Mouse (Mus musculus) liver, postnatal 0 days (tissue): Measurements from ENCODE around the gene Sh2b2. TPM values are rescaled to one million over a fixed set of nuclear protein-coding genes. Genes with fewer than 3 reads are reported as not detected.

ENCODE experiments used
- ATAC-seq: fragments of 200-750 bp; cut with Nextera tagmentation; 2 replicates; pipeline ENCODE4 v1.8.0; 2017; ENCODE audit warnings: mild to moderate bottlenecking, moderate library complexity
- DNase-seq: peaks from one replicate; pipeline ENCODE4 v3.0.0-alpha.2; 2016
- H3K27ac ChIP-seq: fragments of 300-500 bp; sonication (generic); 2 replicates; pipeline ENCODE4 v1.5.1; 2014; ENCODE audit warnings: antibody characterized with exemption, moderate library complexity, mild to moderate bottlenecking, low read depth
- H3K27me3 ChIP-seq: fragments of 300-500 bp; sonication (generic); 2 replicates; pipeline ENCODE4 v1.6.1; 2014; ENCODE audit warnings: low read length, control low read depth, mixed read lengths; ENCODE audit not compliant: insufficient read depth
- H3K36me3 ChIP-seq: fragments of 300-500 bp; sonication (generic); replicated peaks from 2 replicates; pipeline ENCODE4 v1.6.1; 2014; ENCODE audit warnings: mild to moderate bottlenecking, control low read depth, low read length, moderate library complexity, mixed read lengths; ENCODE audit not compliant: insufficient read depth
- H3K4me1 ChIP-seq: fragments of 300-500 bp; sonication (generic); 2 replicates; pipeline ENCODE4 v1.6.1; 2014; ENCODE audit warnings: antibody characterized with exemption, mild to moderate bottlenecking, control low read depth; ENCODE audit not compliant: insufficient read depth
- H3K4me2 ChIP-seq: fragments of 300-500 bp; sonication (generic); 2 replicates; pipeline ENCODE4 v1.6.1; 2014; ENCODE audit warnings: low read depth, mild to moderate bottlenecking, low read length, moderate library complexity, mixed read lengths
- H3K4me3 ChIP-seq: fragments of 300-500 bp; sonication (generic); 2 replicates; pipeline ENCODE4 v1.5.1; 2014; ENCODE audit warnings: low read depth, low read length
- H3K9ac ChIP-seq: fragments of 300-500 bp; sonication (generic); replicated peaks from 2 replicates; pipeline ENCODE4 v1.6.1; 2014; ENCODE audit warnings: mild to moderate bottlenecking, moderate library complexity
- H3K9me3 ChIP-seq: fragments of 300-500 bp; sonication (generic); 2 replicates; pipeline ENCODE4 v1.6.1; 2016; ENCODE audit warnings: mild to moderate bottlenecking, control low read depth, low read length, mixed read lengths
- CTCF ChIP-seq: sonication (generic); IDR thresholded peaks from 2 replicates; pipeline ENCODE4 v1.5.1; 2016; ENCODE audit warnings: antibody characterized with exemption, low read depth
- EP300 ChIP-seq: IDR thresholded peaks from 2 replicates; pipeline ENCODE4 v1.6.1; 2016; ENCODE audit warnings: antibody characterized with exemption, low read depth, mild to moderate bottlenecking
- WGBS: fragments of 180-500 bp; shearing (Covaris S2); extraction: QIAGEN DNeasy Blood & Tissue Kit; methylation state at CpG from one replicate; pipeline ENCODE4 v1.1.7; 2014; ENCODE audit not compliant: insufficient replicate concordance; 5-methylcytosine and 5-hydroxymethylcytosine counted together
- polyA plus RNA-seq: library from polyadenylated mRNA; unstranded; fragments of >200 nt; fragmentation: Nextera tagmentation; extraction: Ambion mirVana; gene quantifications from 2 replicates; pipeline ENCODE4 v1.2.1, GENCODE M21; 2015

The Sh2b2 gene
- polyA plus RNA-seq, 1 experiment from 2014 or later, result 1.3 TPM

DNA sequence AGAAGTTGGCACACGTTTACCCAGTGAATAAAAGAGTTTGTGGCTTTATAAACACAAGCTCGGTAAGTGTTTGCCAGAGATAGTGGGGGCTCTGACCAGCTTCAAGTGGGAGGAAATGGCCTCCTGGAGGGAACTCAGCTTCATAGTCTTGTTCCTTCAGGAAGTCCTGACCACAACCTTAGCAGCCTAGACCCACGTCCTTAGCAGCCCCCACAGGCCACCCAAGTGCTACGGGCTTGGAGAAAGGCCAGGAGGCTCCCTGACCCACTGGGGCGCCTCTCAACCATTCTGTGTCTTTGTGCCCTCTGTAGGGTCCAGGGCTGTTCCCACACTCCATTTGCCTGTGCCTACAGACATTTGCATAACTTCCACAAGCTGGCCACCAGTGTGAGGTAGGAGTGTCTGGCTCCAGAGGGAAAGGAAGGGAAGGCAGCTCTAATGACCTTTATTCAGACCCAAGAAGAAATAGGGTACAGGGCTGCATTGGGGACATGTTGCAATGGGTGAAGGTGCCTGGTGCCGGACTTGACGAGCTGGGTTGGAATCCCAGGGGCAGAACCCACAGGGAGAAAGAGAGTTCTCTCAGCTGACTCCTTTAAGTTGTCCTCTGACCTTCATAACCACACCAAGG lies 20.0 kb downstream of the Sh2b2 start:
- Histone ChIP-seq H3K27me3 (no peaks in the 10 kb centered on the region), H3K4me3 (no peak overlapping the region), H3K4me2 (no peak overlapping the region), H3K9me3 (no peaks in the 10 kb centered on the region), H3K9ac (no peak overlapping the region), H3K36me3 (peaks cover 7% of the 10 kb centered on the region; the same call in 1 of the 2 replicates), H3K4me1 (no peaks in the 10 kb centered on the region), H3K27ac (no peak overlapping the region)
- 44% methylated on average over 7 of the region's 7 CpGs for WGBS
- no peak for TF ChIP-seq CTCF
- TF ChIP-seq EP300, result no peak
- ATAC-seq, result no peak
- DNase-seq, result no peak

GRCm38 (mm10) chr5:136218585-136218984 lies 27.8 kb downstream of the Sh2b2 start:
- Histone ChIP-seq H3K4me2 (no peak overlapping the region), H3K36me3 (no peaks in the 10 kb centered on the region), H3K9ac (no peak overlapping the region), H3K27me3 (no peaks in the 10 kb centered on the region), H3K27ac (no peak overlapping the region), H3K9me3 (no peaks in the 10 kb centered on the region; the same call in 1 of the 2 replicates), H3K4me1 (no peaks in the 10 kb centered on the region), H3K4me3 (no peak overlapping the region)
- WGBS, result 77% methylated on average over 12 of the region's 12 CpGs
- no peak for TF ChIP-seq EP300
- TF ChIP-seq CTCF, result no peak
- ATAC-seq, result no peak
- no peak for DNase-seq

DNA sequence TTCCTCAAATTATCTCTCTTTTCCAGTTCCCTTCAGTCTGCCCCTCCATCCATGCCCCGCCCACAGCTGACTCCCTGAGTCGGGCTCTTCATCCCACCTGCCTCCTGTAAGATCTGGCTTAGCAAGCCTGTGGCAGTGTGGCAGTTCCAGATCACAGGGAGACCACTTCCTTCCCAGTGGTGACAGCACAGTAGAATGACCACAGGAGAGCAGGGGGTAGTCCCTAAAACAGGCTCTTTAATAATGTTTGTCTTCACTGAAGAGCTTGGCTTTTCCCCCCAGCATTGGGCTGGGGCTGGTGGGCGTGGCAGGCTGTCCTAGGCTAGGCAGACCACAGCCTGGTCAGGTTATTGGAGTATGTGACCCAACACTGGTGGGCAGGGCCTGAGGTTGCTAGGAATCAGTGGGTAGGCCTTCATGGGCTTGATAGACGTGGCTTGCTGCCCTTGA lies 28.4 kb downstream of the Sh2b2 start:
- Histone ChIP-seq H3K36me3 (no peaks in the 10 kb centered on the region), H3K4me2 (no peak overlapping the region), H3K4me1 (no peaks in the 10 kb centered on the region), H3K9ac (no peak overlapping the region), H3K27me3 (no peaks in the 10 kb centered on the region), H3K9me3 (no peaks in the 10 kb centered on the region; the same call in 1 of the 2 replicates), H3K27ac (no peak overlapping the region), H3K4me3 (no peak overlapping the region)
- 38% methylated on average over 4 of the region's 4 CpGs for WGBS
- DNase-seq, result no peak
- TF ChIP-seq CTCF (no peak), EP300 (no peak)
- ATAC-seq, result peak; percentile 16; the same call in 1 of the 2 replicates

DNA sequence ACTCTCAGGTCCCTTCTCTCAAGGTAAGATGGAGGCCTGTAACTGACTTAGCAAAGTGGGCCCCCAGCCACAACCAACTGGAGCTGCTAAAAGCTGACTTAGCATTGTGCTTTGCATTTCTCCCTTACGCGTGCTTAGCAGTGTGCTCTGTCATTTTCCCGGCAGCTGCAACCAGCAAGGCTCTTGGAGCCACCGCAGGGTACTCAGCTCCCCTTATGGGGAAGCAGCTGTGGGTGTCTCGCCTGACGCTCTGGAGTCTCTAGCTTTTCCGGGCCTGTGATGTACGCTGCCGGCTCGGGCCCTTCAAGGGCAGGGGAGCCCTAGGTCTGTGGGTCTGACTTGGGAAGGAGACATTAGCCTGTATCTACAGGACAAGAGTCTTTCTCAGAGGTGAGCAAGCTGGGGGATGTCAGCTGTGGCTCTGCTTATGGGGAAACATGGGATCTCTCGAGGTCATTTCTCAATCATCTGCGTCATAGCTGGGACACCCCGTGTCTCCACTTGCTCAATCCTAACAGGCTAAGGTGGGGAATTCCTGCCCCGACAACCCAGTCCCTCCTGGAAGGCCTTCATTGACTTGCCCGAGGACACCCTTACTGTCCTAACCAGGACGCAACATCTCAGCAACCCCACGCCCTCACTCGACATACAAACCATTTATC lies 29.2 kb downstream of the Sh2b2 start:
- no peaks in the 10 kb centered on the region for H3K27me3 ChIP-seq
- WGBS, result 69% methylated on average over 18 of the region's 18 CpGs
- peak; percentile 47; the same call in 1 of the 2 replicates for ATAC-seq
- H3K27ac ChIP-seq, result 0 out of 2 replicates have a peak overlapping the region, but pooled peaks have one; percentile 5
- TF ChIP-seq EP300, result no peak
- no peak for TF ChIP-seq CTCF
- no peaks in the 10 kb centered on the region for H3K4me1 ChIP-seq
- no peak overlapping the region for H3K4me2 ChIP-seq
- H3K9ac ChIP-seq, result no peak overlapping the region
- H3K4me3 ChIP-seq, result no peak overlapping the region
- H3K36me3 ChIP-seq, result no peaks in the 10 kb centered on the region
- no peak for DNase-seq
- no peaks in the 10 kb centered on the region; the same call in 1 of the 2 replicates for H3K9me3 ChIP-seq

- no peak for DNase-seq
- TF ChIP-seq CTCF (no peak), EP300 (no peak)
Observed at GRCm38 (mm10) chr5:136215958-136216357, 30.4 kb downstream of the Sh2b2 start.

DNA sequence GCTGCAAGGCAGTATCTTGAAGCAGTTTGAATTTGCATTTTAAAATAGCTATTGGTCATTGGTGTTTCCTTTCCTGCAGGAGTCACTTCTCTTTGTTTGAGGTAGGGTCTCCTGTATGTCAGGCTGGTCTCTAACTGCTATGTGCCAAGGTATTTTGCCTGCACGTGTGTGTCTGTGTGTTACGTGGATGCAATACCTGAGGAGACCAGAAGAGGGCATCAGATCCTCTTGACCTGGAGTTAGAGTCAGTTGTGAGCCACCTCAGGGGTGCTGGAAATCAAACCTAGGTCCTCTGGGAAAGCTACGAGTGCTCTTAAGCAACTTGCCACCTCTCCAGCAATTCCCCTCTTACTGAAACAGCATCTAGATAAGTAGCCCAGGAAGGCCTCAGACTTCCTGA lies 31.1 kb downstream of the Sh2b2 start:
- ATAC-seq (no peak), DNase-seq (no peak)
- 80% methylated on average over 3 of the region's 3 CpGs for WGBS
- H3K9ac ChIP-seq, result no peak overlapping the region
- H3K4me3 ChIP-seq, result no peak overlapping the region
- H3K27ac ChIP-seq, result no peak overlapping the region
- H3K27me3 ChIP-seq, result no peaks in the 10 kb centered on the region
- no peaks in the 10 kb centered on the region for H3K4me1 ChIP-seq
- no peak for TF ChIP-seq EP300
- TF ChIP-seq CTCF, result peak; percentile 49
- H3K9me3 ChIP-seq, result no peaks in the 10 kb centered on the region; the same call in 1 of the 2 replicates
- no peak overlapping the region for H3K4me2 ChIP-seq
- H3K36me3 ChIP-seq, result no peaks in the 10 kb centered on the region

More at GRCm38 (mm10) chr5:136215958-136216357, 30.4 kb downstream of the Sh2b2 start:
- Histone ChIP-seq H3K4me3 (no peak overlapping the region), H3K9me3 (no peaks in the 10 kb centered on the region; the same call in 1 of the 2 replicates), H3K36me3 (no peaks in the 10 kb centered on the region), H3K9ac (no peak overlapping the region), H3K4me2 (no peak overlapping the region), H3K27me3 (no peaks in the 10 kb centered on the region), H3K4me1 (no peaks in the 10 kb centered on the region), H3K27ac (no peak overlapping the region)
- 77% methylated on average over 5 of the region's 5 CpGs for WGBS
- no peak for ATAC-seq
